Mouse (Mus musculus): ENCODE measurements at regions not wholly inside any gene's neighbourhood (a gene's known extent, or its start where the extent isn't known, plus 50 kb on each side); places are given as distances from the start of the nearest gene placed in this dataset.

DNA sequence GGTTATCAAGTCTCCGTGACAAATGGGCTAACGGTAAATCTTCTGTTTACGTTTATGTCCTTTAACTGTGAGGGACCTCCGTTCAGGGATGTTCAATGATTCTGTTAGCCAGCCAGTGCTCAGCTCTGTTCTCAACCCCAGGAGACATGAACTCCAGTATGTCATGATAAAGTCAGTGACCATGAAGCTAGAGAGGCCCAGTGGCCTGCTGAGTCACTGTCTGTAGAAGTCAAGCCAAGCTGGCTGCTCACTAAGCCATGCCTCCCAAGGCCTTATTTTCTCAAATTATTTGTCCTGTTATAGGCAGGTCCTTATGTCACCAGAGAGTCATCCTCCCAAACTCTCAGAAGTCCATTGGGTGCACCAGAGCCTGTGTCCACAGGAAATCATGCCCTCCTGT, 252.9 kb downstream of the Cog6 start:
- Histone ChIP-seq H3K27me3 (replicated peaks; ENCODE audit: low read depth, poor library complexity, severe bottlenecking) (no peaks in the 10 kb centered on the region), H3K4me1 (peaks cover 9% of the 10 kb centered on the region), H3K36me3 (replicated peaks) (no peaks in the 10 kb centered on the region), H3K4me3 (no peak overlapping the region), H3K27ac (replicated peaks) (no peak overlapping the region), H3K9me3 (no peaks in the 10 kb centered on the region)
- 89% methylated on average over 4 of the region's 4 CpGs for WGBS
- no peak for DNase-seq (ENCODE audit: low spot score)

DNA sequence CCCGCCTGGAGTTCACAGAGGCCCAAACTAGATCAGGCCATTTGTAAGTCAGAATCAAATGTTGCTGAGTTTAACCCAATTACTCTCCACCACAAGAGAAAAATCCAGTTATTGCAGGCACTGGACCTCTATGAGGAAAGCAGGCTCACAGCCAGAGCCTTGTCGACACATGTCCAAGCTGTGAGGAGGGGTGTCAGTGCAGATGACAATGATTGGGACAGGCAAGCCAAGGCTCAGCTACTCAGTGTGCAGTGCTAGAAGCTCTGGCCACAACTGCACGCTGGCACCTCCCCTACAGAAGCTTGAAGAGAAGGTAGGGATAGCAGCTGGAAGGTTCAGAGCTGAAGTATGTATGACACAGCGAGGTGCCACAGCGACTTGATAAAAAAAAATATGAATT, 253.4 kb downstream of the Cog6 start:
- peaks cover 9% of the 10 kb centered on the region for H3K4me1 ChIP-seq
- WGBS, result 84% methylated on average over 5 of the region's 5 CpGs
- H3K27ac ChIP-seq (replicated peaks), result no peak overlapping the region
- H3K4me3 ChIP-seq, result no peak overlapping the region
- no peaks in the 10 kb centered on the region for H3K36me3 ChIP-seq (replicated peaks)
- no peak for DNase-seq (ENCODE audit: low spot score)
- no peaks in the 10 kb centered on the region for H3K9me3 ChIP-seq
- no peaks in the 10 kb centered on the region for H3K27me3 ChIP-seq (replicated peaks; ENCODE audit: low read depth, poor library complexity, severe bottlenecking)

DNA sequence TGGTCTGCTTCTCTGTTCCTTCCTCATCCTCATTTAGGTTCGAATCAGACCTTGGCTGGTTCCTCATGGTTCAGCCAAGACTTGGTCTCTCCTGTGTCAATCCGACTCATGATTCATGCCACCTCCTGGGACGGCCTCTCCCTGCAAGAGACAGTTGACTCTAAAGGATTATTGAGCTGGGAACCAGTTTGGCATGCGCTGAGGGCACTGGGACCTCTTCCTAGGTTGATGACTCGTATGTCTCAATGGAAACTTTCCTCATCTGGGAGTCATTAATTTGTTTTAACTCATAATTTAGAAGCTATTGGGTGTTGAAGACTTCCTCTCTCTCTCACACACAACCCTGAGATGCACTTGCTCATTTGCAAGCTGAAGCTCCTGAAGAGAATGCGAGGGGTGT, 254.5 kb downstream of the Cog6 start:
- Histone ChIP-seq H3K4me1 (peaks cover 9% of the 10 kb centered on the region), H3K9me3 (no peaks in the 10 kb centered on the region), H3K36me3 (replicated peaks) (no peaks in the 10 kb centered on the region), H3K4me3 (no peak overlapping the region), H3K27me3 (replicated peaks; ENCODE audit: low read depth, poor library complexity, severe bottlenecking) (no peaks in the 10 kb centered on the region), H3K27ac (replicated peaks) (no peak overlapping the region)
- no peak for DNase-seq (ENCODE audit: low spot score)
- WGBS, result 87% methylated on average over 6 of the region's 6 CpGs

DNA sequence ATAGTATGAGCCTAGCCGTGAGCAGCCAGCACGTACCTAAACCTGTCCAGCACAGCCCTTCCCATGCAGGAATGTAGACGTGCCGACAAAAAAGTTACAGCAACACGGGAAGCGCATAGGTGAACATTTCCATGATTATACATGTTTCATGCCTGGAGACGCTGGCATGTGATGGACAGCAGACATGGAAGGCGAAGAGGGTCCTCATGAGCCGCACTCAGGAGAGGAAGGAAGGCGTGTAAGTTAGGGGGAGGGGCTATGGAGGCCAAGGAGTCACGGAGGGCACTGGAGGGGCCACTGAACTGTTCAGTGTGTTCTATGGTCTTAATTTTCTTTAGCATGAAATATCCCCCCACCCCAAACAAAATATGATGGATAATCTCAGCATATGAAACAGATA, 257.2 kb downstream of the Cog6 start:
- H3K27me3 ChIP-seq (replicated peaks; ENCODE audit: low read depth, poor library complexity, severe bottlenecking), result no peaks in the 10 kb centered on the region
- no peak for DNase-seq (ENCODE audit: low spot score)
- H3K9me3 ChIP-seq, result no peaks in the 10 kb centered on the region
- H3K36me3 ChIP-seq (replicated peaks), result no peaks in the 10 kb centered on the region
- peaks cover 18% of the 10 kb centered on the region for H3K4me1 ChIP-seq
- H3K27ac ChIP-seq (replicated peaks), result no peak overlapping the region
- 85% methylated on average over 11 of the region's 11 CpGs for WGBS
- no peak overlapping the region for H3K4me3 ChIP-seq

DNA sequence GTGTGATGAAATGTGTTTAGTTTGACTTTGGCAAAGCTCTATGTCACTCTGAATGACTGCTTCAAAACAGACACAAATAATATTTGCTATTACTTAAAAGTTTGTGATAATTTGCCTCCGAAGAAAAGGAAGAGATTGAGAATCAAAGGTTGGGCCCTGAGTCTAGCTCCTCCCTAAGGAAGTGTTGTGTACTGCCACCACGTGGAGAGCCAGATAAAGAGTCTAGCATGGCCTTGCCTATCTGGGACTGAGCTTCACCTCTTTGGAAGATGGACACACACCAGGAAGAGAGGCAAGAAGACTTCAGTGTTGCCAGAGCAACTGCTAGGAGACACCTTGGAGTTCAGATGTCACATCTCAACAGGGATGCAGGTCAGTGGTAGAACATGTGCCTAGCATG, 258.5 kb downstream of the Cog6 start:
- DNase-seq (ENCODE audit: low spot score), result no peak
- Histone ChIP-seq H3K27ac (replicated peaks) (no peak overlapping the region), H3K36me3 (replicated peaks) (no peaks in the 10 kb centered on the region), H3K9me3 (no peaks in the 10 kb centered on the region), H3K4me3 (no peak overlapping the region), H3K27me3 (replicated peaks; ENCODE audit: low read depth, poor library complexity, severe bottlenecking) (no peaks in the 10 kb centered on the region), H3K4me1 (peaks cover 25% of the 10 kb centered on the region)
- 39% methylated on average over 2 of the region's 2 CpGs for WGBS

DNA sequence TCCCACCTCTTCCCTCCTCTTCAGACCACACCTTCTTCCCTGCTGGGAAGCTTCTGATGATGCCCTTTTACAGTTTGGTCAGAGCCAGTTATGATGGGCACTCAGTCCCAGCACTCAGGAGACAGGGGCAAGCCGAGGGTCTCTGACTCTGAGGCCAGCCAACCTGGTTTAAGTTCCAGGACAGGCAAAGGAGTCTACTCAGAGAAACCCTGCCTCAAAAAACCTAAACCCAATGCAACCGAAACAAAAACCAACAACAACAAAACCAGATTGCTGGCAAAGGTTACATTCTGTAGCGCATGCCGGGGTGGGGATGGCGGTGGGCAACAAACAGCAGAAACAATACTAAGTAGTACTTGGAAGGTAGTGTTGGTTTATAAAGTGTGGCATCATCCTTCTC, 260.2 kb downstream of the Cog6 start:
- Histone ChIP-seq H3K4me3 (no peak overlapping the region), H3K9me3 (no peaks in the 10 kb centered on the region), H3K27me3 (replicated peaks; ENCODE audit: low read depth, poor library complexity, severe bottlenecking) (no peaks in the 10 kb centered on the region), H3K4me1 (peaks cover 25% of the 10 kb centered on the region), H3K27ac (replicated peaks) (no peak overlapping the region), H3K36me3 (replicated peaks) (no peaks in the 10 kb centered on the region)
- no peak for DNase-seq (ENCODE audit: low spot score)
- 95% methylated on average over 5 of the region's 5 CpGs for WGBS

DNA sequence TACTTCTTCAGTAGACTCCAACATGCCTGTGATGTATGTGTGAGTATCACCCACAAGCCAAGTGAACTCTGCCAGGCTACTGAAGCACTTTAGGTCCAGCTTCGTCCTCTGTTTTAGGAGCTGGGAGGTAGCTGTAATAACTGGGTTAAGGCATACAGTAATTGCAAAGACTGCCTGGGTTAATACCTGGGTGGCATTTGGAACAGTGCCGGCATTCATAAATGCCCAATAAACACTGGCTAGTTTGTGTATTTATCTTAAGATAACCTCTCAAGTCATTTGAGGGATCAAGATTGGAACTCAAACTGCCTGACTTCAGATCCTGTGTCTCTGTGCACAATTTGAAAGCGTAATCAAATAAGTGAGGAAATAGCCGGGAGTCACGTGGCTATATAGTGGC, 261.0 kb downstream of the Cog6 start:
- H3K36me3 ChIP-seq (replicated peaks), result no peaks in the 10 kb centered on the region
- H3K9me3 ChIP-seq, result no peaks in the 10 kb centered on the region
- H3K27me3 ChIP-seq (replicated peaks; ENCODE audit: low read depth, poor library complexity, severe bottlenecking), result no peaks in the 10 kb centered on the region
- H3K27ac ChIP-seq (replicated peaks), result no peak overlapping the region
- no peak for DNase-seq (ENCODE audit: low spot score)
- WGBS, result 70% methylated on average over 5 of the region's 5 CpGs
- H3K4me3 ChIP-seq, result no peak overlapping the region
- H3K4me1 ChIP-seq, result peaks cover 25% of the 10 kb centered on the region

DNA sequence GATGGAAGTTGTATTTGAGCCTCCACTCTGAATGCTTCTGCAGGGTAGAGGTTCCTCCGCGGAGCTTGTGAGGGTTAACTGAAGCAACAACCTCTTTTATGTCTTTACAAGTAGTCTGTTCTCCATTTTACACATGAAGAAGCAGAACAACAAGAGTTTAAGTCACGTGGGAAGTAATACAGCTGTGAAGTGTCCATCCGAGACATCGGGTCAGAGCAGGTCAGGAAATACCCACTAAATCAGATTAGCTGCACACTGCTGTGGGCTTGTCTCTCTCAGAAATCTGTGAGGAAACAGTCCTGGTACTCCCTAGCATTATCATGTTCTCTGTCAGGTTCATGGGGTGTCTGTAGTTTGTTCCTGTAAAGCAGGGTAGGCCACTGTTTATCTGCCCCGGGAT, 262.1 kb downstream of the Cog6 start:
- H3K9me3 ChIP-seq, result no peaks in the 10 kb centered on the region
- 63% methylated on average over 6 of the region's 6 CpGs for WGBS
- no peaks in the 10 kb centered on the region for H3K27me3 ChIP-seq (replicated peaks; ENCODE audit: low read depth, poor library complexity, severe bottlenecking)
- no peak for DNase-seq (ENCODE audit: low spot score)
- no peak overlapping the region for H3K27ac ChIP-seq (replicated peaks)
- H3K4me1 ChIP-seq, result peaks cover 25% of the 10 kb centered on the region
- H3K4me3 ChIP-seq, result no peak overlapping the region
- no peaks in the 10 kb centered on the region for H3K36me3 ChIP-seq (replicated peaks)

DNA sequence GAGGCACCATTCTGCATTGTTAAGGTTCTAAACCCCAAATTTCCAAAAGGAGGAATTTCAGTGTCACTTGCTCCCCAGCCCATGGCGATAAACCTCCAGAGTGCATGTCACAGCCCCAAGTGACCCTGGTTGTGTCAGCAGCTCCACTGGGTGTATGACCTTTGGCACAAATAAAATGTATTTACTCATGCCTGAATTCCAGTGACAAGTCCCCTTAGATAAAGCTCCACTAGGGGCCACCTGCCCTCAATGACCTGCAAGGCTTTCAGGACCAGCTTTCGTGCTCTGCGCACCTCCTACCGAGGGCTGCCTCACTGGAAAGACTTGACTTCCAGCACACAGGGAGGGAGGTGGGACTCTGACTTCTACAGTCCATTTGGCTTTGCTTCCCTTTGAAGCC, 262.6 kb downstream of the Cog6 start:
- no peaks in the 10 kb centered on the region for H3K27me3 ChIP-seq (replicated peaks; ENCODE audit: low read depth, poor library complexity, severe bottlenecking)
- no peak overlapping the region for H3K4me3 ChIP-seq
- WGBS, result 56% methylated on average over 4 of the region's 4 CpGs
- DNase-seq (ENCODE audit: low spot score), result no peak
- no peaks in the 10 kb centered on the region for H3K36me3 ChIP-seq (replicated peaks)
- peaks cover 25% of the 10 kb centered on the region for H3K4me1 ChIP-seq
- no peaks in the 10 kb centered on the region for H3K9me3 ChIP-seq
- no peak overlapping the region for H3K27ac ChIP-seq (replicated peaks)

DNA sequence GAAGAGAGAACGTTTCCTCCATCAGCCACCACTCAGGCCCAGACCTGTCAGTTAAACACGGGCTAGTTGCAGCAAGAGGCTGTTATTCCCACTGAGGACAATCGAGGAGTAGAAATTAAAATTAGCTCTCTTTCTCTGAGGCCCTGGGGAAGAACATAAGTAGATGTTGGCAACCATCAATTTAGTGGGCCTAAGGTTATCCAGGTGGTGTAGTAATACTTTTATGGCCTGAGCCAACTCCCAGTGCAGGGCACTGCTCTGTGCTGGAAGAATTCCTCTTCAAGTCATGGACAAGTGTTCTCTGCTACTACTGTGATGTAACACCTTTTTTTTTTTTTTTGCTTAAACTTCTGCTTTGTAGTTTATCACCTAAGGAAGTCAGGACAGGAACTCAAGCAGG, 270.1 kb downstream of the Cog6 start:
- no peak overlapping the region for H3K27ac ChIP-seq (replicated peaks)
- 0 out of 2 replicates have a peak, but pooled peaks cover 3% of the 10 kb centered on the region for H3K27me3 ChIP-seq (replicated peaks; ENCODE audit: low read depth, poor library complexity, severe bottlenecking)
- no peak overlapping the region for H3K4me3 ChIP-seq
- no peak for DNase-seq (ENCODE audit: low spot score)
- H3K4me1 ChIP-seq, result peaks cover 20% of the 10 kb centered on the region; the same call in 1 of the 2 replicates
- 62% methylated on average over 3 of the region's 3 CpGs for WGBS
- H3K9me3 ChIP-seq, result no peaks in the 10 kb centered on the region
- H3K36me3 ChIP-seq (replicated peaks), result no peaks in the 10 kb centered on the region

DNA sequence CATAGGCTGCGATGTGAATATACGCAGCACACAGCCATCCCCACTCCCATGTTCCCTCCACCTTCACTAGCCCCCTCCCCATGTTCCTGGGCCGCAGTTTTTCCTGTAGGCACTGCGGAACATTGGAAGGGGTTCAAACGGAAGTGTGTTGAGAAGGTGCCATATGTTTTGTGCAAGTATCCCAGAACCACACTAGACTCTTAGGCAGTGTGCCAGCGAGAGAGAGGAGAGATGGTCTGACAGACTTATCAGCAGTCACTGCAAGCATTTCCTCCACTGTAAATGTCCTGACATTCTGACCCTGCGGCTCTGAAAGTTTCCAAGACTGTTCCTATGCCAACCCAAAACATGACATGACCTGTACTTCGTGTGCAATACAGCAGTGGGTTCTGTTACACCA, 272.7 kb downstream of the Cog6 start:
- Histone ChIP-seq H3K27ac (replicated peaks) (no peak overlapping the region), H3K4me3 (no peak overlapping the region), H3K27me3 (replicated peaks; ENCODE audit: low read depth, poor library complexity, severe bottlenecking) (0 out of 2 replicates have a peak, but pooled peaks cover 3% of the 10 kb centered on the region), H3K36me3 (replicated peaks) (no peaks in the 10 kb centered on the region), H3K9me3 (no peaks in the 10 kb centered on the region), H3K4me1 (peaks cover 25% of the 10 kb centered on the region; the same call in 1 of the 2 replicates)
- WGBS, result 86% methylated on average over 8 of the region's 8 CpGs
- DNase-seq (ENCODE audit: low spot score), result no peak

DNA sequence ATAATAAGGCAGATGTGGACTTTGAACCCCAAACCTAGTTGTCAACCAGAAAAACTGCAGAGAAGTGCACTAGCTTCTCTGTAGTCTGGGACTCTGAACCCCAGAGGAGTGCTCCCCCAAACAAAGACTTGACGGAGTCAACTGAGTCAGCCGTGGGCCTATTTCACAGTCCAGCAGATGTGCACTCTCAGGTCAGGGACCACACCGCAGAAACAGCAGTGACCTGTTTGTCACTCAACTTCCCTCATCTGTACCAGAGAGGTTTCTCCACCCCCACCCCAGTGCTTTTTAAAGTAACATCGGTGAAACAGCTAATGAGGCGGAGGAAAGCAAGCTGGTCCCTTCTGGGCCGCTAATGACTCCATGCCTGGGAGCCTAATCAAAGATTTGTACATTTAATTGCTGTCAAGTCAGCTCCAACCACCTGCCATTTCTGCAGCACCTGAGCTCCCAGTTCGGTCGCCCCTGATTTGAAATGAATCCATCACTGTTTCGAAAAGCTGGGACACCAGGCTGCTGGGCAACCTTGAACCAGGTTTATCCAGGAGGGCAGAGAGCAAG, 276.5 kb downstream of the Cog6 start:
- Histone ChIP-seq H3K9me3 (no peaks in the 10 kb centered on the region), H3K4me3 (no peak overlapping the region), H3K36me3 (replicated peaks) (no peaks in the 10 kb centered on the region), H3K4me1 (peaks cover 18% of the 10 kb centered on the region; the same call in 1 of the 2 replicates), H3K27ac (replicated peaks) (no peak overlapping the region), H3K27me3 (replicated peaks; ENCODE audit: low read depth, poor library complexity, severe bottlenecking) (0 out of 2 replicates have a peak, but pooled peaks cover 3% of the 10 kb centered on the region)
- 67% methylated on average over 9 of the region's 9 CpGs for WGBS
- no peak for DNase-seq (ENCODE audit: low spot score)

DNA sequence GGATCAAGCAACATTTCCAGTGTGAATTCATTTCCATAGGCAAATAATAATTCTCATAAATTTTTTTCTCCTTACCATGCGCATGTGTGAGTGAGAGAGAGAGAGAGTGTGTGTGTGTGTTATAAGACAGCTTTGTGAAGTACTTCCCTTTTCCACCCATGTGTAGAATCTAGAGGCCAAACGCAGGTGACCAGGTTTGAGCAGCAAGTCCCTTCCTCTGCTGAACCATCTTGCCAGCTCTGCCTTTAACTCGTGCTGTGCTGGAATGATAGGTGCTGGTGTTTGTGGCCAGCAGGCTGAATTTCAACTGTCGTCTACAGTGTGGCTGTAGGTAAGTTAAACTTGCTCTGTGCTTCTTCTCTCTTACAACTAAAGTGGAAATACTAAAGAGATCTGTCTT, 277.5 kb downstream of the Cog6 start:
- no peaks in the 10 kb centered on the region for H3K9me3 ChIP-seq
- WGBS, result 76% methylated on average over 4 of the region's 4 CpGs
- no peak overlapping the region for H3K4me3 ChIP-seq
- no peak for DNase-seq (ENCODE audit: low spot score)
- no peaks in the 10 kb centered on the region for H3K36me3 ChIP-seq (replicated peaks)
- H3K27me3 ChIP-seq (replicated peaks; ENCODE audit: low read depth, poor library complexity, severe bottlenecking), result 0 out of 2 replicates have a peak, but pooled peaks cover 3% of the 10 kb centered on the region
- H3K27ac ChIP-seq (replicated peaks), result no peak overlapping the region
- H3K4me1 ChIP-seq, result peaks cover 18% of the 10 kb centered on the region; the same call in 1 of the 2 replicates
